Mouse (Mus musculus): Measurements from ENCODE around the gene Ppox. TPM values are rescaled to one million over a fixed set of nuclear protein-coding genes. Genes with fewer than 3 reads are reported as not detected.

The Ppox gene
- total and polyA plus RNA-seq, 2 experiments from 2014 or later: 32.4 to 44.3 TPM

GRCm38 (mm10) chr1:171282086-171282805 lies 1.3 kb upstream of the Ppox start:
- ATAC-seq (no peak), DNase-seq (ENCODE audit: low spot score) (no peak)
- Histone ChIP-seq H3K27ac (0 out of 2 replicates have a peak overlapping the region, but pooled peaks have one; percentile 85), H3K36me3 (ENCODE audit: insufficient read depth, low read length) (peaks cover 31% of the 10 kb centered on the region), H3K4me1 (ENCODE audit: insufficient read depth, low read length) (peaks cover 12% of the 10 kb centered on the region), H3K9me3 (ENCODE audit: low read length) (no peaks in the 10 kb centered on the region), H3K9ac (replicated peaks; ENCODE audit: low read length) (no peak overlapping the region), H3K4me3 (ENCODE audit: low read length) (no peak overlapping the region), H3K27me3 (ENCODE audit: insufficient read depth, low read length) (no peaks in the 10 kb centered on the region), H3K4me2 (ENCODE audit: low read depth, low read length) (peak overlapping the region; percentile 95; the same call in 1 of the 2 replicates)
- 76% methylated on average over 18 of the region's 18 CpGs for WGBS
- no peak for TF ChIP-seq CTCF (IDR thresholded peaks at IDR 0.05; ENCODE audit: low read depth)

DNA sequence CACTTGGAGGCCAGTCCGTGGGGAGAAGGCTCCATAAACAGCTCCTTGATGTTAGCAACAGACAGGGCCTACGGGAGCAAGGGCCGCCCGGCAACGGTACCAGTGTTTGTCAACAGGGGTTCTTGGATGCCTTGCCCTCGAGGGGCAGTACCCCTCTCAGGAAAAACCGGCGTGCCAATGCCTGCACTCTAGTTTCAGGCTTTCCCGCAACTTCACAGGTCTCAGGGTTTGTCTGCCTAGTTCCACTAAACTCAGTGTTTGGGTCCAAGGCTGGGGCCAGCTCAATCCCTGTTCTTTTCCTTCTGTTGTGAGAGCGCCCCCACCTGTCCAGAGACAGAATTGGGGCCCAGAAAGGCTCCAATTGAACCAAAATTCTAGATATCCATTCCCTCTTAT lies 540 bp upstream of the Ppox start:
- TF ChIP-seq CTCF (IDR thresholded peaks at IDR 0.05; ENCODE audit: low read depth): peak; percentile 69
- Histone ChIP-seq H3K4me3 (ENCODE audit: low read length) (peak overlapping the region; percentile 68), H3K9ac (replicated peaks; ENCODE audit: low read length) (peak overlapping the region; percentile 37), H3K36me3 (ENCODE audit: insufficient read depth, low read length) (peaks cover 38% of the 10 kb centered on the region), H3K4me1 (ENCODE audit: insufficient read depth, low read length) (peaks cover 9% of the 10 kb centered on the region), H3K4me2 (ENCODE audit: low read depth, low read length) (peak overlapping the region; percentile 95), H3K27ac (peak overlapping the region; percentile 85), H3K9me3 (ENCODE audit: low read length) (no peaks in the 10 kb centered on the region), H3K27me3 (ENCODE audit: insufficient read depth, low read length) (no peaks in the 10 kb centered on the region)
- ATAC-seq (peak; percentile 56), DNase-seq (ENCODE audit: low spot score) (peak; percentile 78)
- WGBS: 0% methylated on average over 10 of the region's 10 CpGs

GRCm38 (mm10) chr1:171280250-171280915 lies 603 bp downstream of the Ppox start:
- Histone ChIP-seq H3K4me1 (ENCODE audit: insufficient read depth, low read length) (peaks cover 6% of the 10 kb centered on the region), H3K4me2 (ENCODE audit: low read depth, low read length) (peak overlapping the region; percentile 95), H3K4me3 (ENCODE audit: low read length) (peak overlapping the region; percentile 68), H3K27ac (no peak overlapping the region; the same call in 1 of the 2 replicates), H3K36me3 (ENCODE audit: insufficient read depth, low read length) (peaks cover 37% of the 10 kb centered on the region), H3K9me3 (ENCODE audit: low read length) (no peaks in the 10 kb centered on the region), H3K27me3 (ENCODE audit: insufficient read depth, low read length) (no peaks in the 10 kb centered on the region), H3K9ac (replicated peaks; ENCODE audit: low read length) (peak overlapping the region; percentile 59)
- no peak for TF ChIP-seq CTCF (IDR thresholded peaks at IDR 0.05; ENCODE audit: low read depth)
- peak; percentile 10 for ATAC-seq
- 1% methylated on average over 25 of the region's 25 CpGs for WGBS
- DNase-seq (ENCODE audit: low spot score): no peak

- no peak for TF ChIP-seq CTCF (IDR thresholded peaks at IDR 0.05; ENCODE audit: low read depth)
- H3K36me3 ChIP-seq (ENCODE audit: insufficient read depth, low read length): peaks cover 39% of the 10 kb centered on the region
- 59% methylated on average over 5 of the region's 5 CpGs for WGBS
Observed at GRCm38 (mm10) chr1:171279721-171280120, 1.3 kb downstream of the Ppox start.

DNA sequence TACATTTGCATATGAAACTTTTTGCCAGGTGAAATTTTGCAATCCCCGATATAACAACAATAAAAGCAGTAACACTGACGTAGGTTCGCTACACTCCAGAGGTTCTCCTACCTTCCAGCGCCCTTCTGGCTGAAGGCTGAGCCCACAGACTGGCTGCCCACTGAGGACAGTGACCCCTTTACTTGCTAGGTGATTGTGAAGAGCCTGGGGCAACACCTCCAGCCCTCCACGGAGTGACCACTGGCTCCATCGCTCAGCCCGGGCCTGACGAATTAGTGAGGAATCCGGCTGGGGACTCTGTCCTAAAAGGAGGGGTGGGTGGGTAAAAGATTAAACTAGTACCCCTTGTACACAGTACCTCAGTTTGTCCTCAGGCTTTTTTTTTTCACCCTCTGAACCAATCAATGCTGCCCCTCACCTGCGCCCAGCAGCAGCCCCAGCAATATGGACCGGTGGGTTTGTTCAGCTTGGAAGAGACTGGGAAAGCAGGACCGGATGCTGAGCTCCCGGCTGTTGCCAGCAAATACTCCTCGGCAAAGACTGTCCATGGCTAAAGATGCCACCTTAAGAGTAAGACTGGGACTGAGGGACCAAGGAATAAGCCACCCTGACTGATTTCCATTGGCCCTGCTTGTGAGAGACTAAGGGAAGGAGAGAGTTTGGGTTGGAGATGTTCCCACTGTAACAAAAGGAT lies 1.8 kb downstream of the Ppox start:
- no peaks in the 10 kb centered on the region for H3K9me3 ChIP-seq (ENCODE audit: low read length)
- DNase-seq (ENCODE audit: low spot score): no peak
- no peaks in the 10 kb centered on the region for H3K27me3 ChIP-seq (ENCODE audit: insufficient read depth, low read length)
- no peak overlapping the region for H3K4me2 ChIP-seq (ENCODE audit: low read depth, low read length)
- no peak overlapping the region for H3K27ac ChIP-seq
- ATAC-seq: no peak
- no peak overlapping the region for H3K9ac ChIP-seq (replicated peaks; ENCODE audit: low read length)
- WGBS: 88% methylated on average over 14 of the region's 14 CpGs
- H3K36me3 ChIP-seq (ENCODE audit: insufficient read depth, low read length): peaks cover 44% of the 10 kb centered on the region
- no peak overlapping the region for H3K4me3 ChIP-seq (ENCODE audit: low read length)
- peaks cover 6% of the 10 kb centered on the region for H3K4me1 ChIP-seq (ENCODE audit: insufficient read depth, low read length)
- TF ChIP-seq CTCF (IDR thresholded peaks at IDR 0.05; ENCODE audit: low read depth): no peak

More at GRCm38 (mm10) chr1:171279721-171280120, 1.3 kb downstream of the Ppox start:
- H3K27me3 ChIP-seq (ENCODE audit: insufficient read depth, low read length): no peaks in the 10 kb centered on the region
- ATAC-seq: no peak
- peak overlapping the region; percentile 68; the same call in 1 of the 2 replicates for H3K4me3 ChIP-seq (ENCODE audit: low read length)
- H3K4me2 ChIP-seq (ENCODE audit: low read depth, low read length): peak overlapping the region; percentile 95
- H3K9me3 ChIP-seq (ENCODE audit: low read length): no peaks in the 10 kb centered on the region
- H3K27ac ChIP-seq: no peak overlapping the region
- no peak for DNase-seq (ENCODE audit: low spot score)
- H3K4me1 ChIP-seq (ENCODE audit: insufficient read depth, low read length): peaks cover 6% of the 10 kb centered on the region
- H3K9ac ChIP-seq (replicated peaks; ENCODE audit: low read length): no peak overlapping the region

GRCm38 (mm10) chr1:171278436-171278835 lies 2.5 kb downstream of the Ppox start:
- ATAC-seq (no peak), DNase-seq (ENCODE audit: low spot score) (no peak)
- H3K27me3 ChIP-seq (ENCODE audit: insufficient read depth, low read length): no peaks in the 10 kb centered on the region
- WGBS: 95% methylated on average over 8 of the region's 8 CpGs
- H3K9ac ChIP-seq (replicated peaks; ENCODE audit: low read length): no peak overlapping the region
- no peak overlapping the region for H3K4me3 ChIP-seq (ENCODE audit: low read length)
- H3K27ac ChIP-seq: no peak overlapping the region
- no peak overlapping the region for H3K4me2 ChIP-seq (ENCODE audit: low read depth, low read length)
- no peak for TF ChIP-seq CTCF (IDR thresholded peaks at IDR 0.05; ENCODE audit: low read depth)
- peaks cover 6% of the 10 kb centered on the region for H3K4me1 ChIP-seq (ENCODE audit: insufficient read depth, low read length)
- H3K9me3 ChIP-seq (ENCODE audit: low read length): no peaks in the 10 kb centered on the region
- H3K36me3 ChIP-seq (ENCODE audit: insufficient read depth, low read length): peaks cover 48% of the 10 kb centered on the region
